Mouse (Mus musculus): ENCODE measurements around the gene Slc9a3. TPM values are rescaled to one million over a fixed set of nuclear protein-coding genes. Genes with fewer than 3 reads are reported as not detected.

Slc9a3 gene
- polyA plus RNA-seq, 1 experiment from 2014 or later = not detected

Other genes starting within 250 kb of the Slc9a3 start
- gene Trip13, start 183.7 kb upstream of the Slc9a3 start, polyA plus RNA-seq (2015; fragmentation: Nextera tagmentation; extraction: Ambion mirVana) = 33.8 and 39.6 TPM in 2 replicates
- 52.2 and 55.3 TPM in 2 replicates for gene Brd9, start 183.6 kb upstream of the Slc9a3 start, polyA plus RNA-seq (2015; fragmentation: Nextera tagmentation; extraction: Ambion mirVana)
- not detected in 2 replicates for gene Zdhhc11, start 157.6 kb upstream of the Slc9a3 start, polyA plus RNA-seq (2015; fragmentation: Nextera tagmentation; extraction: Ambion mirVana)
- gene Tppp, start 112.0 kb upstream of the Slc9a3 start, polyA plus RNA-seq (2015; fragmentation: Nextera tagmentation; extraction: Ambion mirVana) = 1.3 and 1.7 TPM in 2 replicates
- gene Cep72, start 59.2 kb upstream of the Slc9a3 start, polyA plus RNA-seq (2015; fragmentation: Nextera tagmentation; extraction: Ambion mirVana) = 14.9 and 15.8 TPM in 2 replicates
- 65.8 and 67.2 TPM in 2 replicates for gene Exoc3, start 87.3 kb downstream of the Slc9a3 start, polyA plus RNA-seq (2015; fragmentation: Nextera tagmentation; extraction: Ambion mirVana)
- gene Ahrr, start 170.9 kb downstream of the Slc9a3 start, polyA plus RNA-seq (2015; fragmentation: Nextera tagmentation; extraction: Ambion mirVana) = 0.57 and 0.70 TPM in 2 replicates
- gene Pdcd6, start 196.1 kb downstream of the Slc9a3 start, polyA plus RNA-seq (2015; fragmentation: Nextera tagmentation; extraction: Ambion mirVana) = 123 and 134 TPM in 2 replicates
- 254 and 283 TPM in 2 replicates for gene Sdha, start 228.8 kb downstream of the Slc9a3 start, polyA plus RNA-seq (2015; fragmentation: Nextera tagmentation; extraction: Ambion mirVana)
- gene Ccdc127, start 228.9 kb downstream of the Slc9a3 start, polyA plus RNA-seq (2015; fragmentation: Nextera tagmentation; extraction: Ambion mirVana) = 44.7 and 56.1 TPM in 2 replicates
- not detected in 2 replicates for gene Lrrc14b, start 242.5 kb downstream of the Slc9a3 start, polyA plus RNA-seq (2015; fragmentation: Nextera tagmentation; extraction: Ambion mirVana)

All from lung, embryonic 16.5 days (tissue).